Mouse (Mus musculus): ENCODE measurements around the gene Bcam. TPM values are rescaled to one million over a fixed set of nuclear protein-coding genes. Genes with fewer than 3 reads are reported as not detected.
A peak's percentile ranks its signal among the peaks of the same experiment; 100 is the strongest.

Bcam gene
- total RNA-seq, 2 experiments from 2014 or later, result 225 to 236 TPM

DNA sequence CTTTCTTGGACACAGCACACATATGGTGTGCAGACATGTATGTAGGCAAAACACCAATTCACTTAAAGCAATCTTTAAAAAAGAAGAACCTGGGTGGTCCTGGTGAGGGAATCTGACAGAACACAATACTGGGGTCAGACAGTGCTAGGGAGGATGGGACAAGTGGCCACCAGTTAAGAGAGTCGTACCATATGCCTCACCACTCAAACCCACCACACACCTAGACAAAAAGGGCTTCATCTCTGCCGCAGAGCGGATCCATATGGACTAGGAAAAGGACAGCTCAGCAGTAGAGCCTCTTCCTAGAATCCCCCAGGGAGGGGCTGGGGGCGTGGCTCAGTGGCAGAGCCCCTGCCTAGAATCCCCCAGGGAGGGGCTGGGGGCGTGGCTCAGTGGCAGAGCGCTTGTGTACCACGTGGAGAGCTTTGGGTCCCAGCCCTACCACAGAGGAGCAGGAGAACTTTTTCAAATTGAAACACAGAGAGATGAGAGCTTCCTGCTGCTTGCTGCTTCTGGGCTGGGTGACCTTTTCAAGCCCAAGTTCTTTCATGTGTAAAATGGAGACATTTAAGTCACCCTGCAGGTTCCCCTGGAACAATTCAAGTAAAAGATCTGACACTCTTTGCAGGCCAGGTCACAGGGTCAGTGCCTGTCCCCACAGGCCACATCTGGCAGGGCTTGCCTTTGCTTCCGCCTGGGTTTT is 29.3 kb downstream of the Bcam start:
- intact Hi-C loops (cut with DNase I), result no loop called here
- DNase-seq, result peak; percentile 26 to 38

DNA sequence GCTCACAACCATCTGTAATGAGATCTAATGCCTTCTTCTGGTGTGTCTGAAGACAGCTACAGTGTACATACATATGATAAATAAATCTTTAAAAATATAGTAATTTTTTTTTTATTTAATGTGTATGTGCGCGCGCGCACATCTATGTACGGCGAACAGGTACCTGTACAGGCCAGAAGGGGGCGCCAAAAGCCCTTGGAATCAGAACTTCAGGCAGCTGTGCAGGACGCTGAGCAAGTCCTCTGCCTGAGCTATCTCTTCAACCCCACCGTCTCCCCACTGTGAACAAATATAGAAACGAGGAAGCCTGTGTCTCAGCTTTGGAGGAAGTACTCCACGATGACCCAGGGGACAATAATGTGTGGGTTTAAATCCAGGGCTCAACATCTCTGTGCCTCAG is 30.5 kb downstream of the Bcam start:
- intact Hi-C loops (cut with DNase I), result no loop called here
- peak in 1 of 2 experiments; percentile 34 for DNase-seq

DNA sequence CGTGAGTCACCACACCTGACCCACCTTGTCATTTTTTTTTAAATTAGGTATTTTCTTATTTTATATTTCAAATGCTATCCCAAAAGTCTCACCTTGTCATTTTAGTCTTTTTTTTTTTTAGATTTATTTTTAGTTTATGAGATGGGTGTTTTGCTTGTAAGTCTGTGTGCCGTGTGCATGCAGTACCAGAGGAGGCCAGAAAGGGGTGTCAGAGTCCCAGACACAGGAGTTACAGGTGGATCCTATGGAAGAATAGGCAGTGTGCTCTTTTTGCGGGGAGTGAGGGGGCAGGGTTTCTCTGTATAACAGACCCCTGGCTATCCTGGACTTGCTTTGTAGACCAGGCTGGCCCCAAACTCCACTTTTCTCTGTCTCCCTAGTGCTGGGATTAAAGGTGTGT is 32.0 kb downstream of the Bcam start:
- no peak for DNase-seq

DNA sequence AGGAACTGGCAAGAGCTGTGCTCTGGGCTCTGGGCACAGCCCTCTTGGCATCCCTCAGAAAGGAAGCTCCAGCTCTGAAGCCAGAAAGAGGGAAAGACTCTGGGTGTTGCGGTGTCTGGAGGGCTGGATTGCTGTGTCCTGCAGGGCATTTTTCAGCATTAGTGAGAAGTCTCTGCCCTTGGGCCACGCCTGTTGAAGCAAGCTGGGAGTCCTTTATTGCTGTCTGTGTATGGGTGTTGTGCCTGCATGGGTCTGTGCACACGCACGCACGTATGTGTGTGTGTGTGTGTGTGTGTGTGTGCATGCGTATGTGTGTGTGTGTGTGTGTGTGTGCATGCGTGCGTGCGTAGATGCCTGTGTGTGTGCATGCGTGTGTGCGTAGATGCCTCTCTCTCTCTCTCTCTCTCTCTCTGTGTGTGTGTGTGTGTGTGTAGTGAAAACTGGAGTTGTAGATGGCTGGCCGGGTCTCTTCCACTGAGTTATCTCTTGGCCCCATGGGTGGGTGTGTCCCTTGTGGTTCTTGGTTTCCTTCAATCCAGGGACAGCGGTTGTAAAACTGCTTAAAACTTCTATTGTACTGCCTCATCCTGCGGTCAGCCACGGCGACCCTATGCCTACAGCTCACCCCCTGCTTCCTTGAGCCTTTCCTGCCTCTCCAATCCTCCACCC is 34.3 kb downstream of the Bcam start:
- DNase-seq, result no peak
- intact Hi-C loops (cut with DNase I), result no loop called here

More for the DNA sequence above, 32.0 kb downstream of the Bcam start:
- intact Hi-C loops (cut with DNase I), result no loop called here

DNA sequence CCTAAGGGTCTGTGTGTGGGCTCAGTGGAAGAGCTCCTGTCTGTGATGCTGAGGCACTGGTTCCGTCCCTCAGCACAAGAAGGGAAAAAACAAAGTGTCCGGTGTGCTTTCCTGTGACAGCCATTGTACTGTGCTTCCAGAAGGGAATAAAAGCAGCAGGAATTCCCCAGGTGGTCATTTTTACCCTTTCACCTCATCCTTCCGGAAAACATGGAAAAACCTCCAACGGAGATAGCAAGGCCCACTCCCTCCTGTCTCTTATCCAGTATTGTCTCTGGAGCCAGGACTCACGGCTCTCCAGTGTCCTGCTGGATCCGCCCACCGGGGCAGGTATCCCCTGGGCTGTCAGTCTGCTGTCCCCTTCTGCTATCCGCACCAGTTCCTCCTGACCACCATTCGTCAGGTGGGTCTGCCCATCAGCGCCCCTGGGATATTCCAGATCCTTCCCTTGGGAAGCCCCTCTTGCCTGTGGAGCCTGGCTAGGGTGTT is 36.6 kb downstream of the Bcam start:
- intact Hi-C loops (cut with DNase I), result no loop called here
- no peak for DNase-seq

DNA sequence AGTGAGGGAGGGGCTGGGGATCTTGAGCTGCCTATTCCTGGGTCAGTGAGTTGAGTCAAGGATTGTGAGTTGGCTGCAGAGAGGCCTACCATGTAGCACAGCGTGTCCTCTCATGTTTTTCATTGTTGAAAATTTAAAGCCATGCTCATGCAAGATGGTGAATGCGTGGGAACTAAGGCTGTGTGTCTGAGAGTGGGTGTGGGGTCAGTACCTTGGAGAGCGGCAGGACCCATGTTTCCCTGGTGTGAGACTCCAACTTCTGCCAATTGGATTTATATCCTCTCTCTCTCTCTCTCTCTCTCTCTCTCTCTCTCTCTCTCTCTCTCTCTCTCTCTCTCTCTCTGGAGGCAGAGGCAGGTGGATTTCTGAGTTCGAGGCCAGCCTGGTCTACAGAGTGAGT is 44.3 kb downstream of the Bcam start:
- intact Hi-C loops (cut with DNase I), result no loop called here
- no peak for DNase-seq

DNA sequence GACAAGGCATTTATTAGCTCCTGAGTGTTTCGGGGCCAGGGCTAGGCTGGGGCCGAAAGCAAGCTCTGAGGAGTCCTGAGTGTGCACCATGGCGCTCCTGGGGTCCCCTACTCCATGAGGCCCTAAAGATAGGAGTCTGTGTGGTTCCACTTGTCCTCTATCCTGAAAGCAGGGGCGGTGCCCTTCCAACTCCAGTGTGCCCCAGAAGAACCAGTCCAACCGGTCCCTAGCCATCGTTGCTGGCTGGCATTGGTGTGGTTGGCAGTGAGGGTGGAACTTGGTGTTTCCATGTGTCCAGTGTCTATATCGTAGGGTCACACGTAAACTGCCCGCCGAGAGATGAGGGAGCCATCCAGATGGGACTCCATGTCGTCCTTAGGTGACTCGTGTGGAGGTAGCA is 46.6 kb downstream of the Bcam start:
- DNase-seq, result no peak
- intact Hi-C loops (cut with DNase I), result no loop called here

DNA sequence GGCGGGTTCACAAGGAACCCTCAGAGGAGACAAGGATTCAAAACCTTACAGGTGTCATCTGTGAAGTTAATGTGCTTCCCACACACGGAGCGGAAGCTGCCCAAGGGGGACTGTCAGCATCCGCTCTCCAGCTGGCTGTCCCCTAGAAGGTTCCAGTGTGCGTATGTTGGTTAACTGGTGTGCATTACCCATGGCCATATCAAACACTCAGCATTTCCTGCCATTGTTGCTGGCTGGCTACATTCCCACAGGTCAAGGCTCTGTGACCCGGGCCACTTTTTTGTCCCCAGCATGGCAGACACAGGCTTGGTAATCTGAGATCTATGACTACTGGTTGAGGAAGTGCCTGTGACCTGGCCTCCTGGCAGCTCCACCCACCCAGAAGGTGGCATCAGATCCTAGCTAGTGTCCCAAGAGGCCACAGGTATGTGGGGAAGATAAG is 48.0 kb downstream of the Bcam start:
- peak; percentile 62 to 66 for DNase-seq
- intact Hi-C loops (cut with DNase I), result no loop called here

DNA sequence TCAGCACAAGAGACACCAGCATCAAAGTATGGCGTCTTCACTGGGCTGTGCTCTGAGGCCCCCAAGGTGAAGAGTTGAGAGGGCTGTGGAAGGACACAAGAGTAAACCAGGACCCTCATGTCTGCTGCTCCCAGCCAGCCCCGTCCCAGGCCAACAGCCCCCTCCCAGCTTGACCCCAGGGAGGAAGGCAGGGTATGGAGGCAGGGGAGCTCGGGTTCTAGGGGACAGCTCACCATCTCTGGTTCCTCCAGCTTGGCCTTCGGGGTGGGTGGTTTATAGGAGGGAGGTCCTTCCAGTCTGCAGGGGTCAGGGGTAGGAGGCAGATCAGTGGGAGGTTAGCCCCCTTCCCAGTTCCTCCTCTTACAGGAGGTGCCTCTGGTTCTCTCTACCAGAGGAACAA is 51.6 kb downstream of the Bcam start:
- DNase-seq, result no peak
- intact Hi-C loops (cut with DNase I), result no loop called here

DNA sequence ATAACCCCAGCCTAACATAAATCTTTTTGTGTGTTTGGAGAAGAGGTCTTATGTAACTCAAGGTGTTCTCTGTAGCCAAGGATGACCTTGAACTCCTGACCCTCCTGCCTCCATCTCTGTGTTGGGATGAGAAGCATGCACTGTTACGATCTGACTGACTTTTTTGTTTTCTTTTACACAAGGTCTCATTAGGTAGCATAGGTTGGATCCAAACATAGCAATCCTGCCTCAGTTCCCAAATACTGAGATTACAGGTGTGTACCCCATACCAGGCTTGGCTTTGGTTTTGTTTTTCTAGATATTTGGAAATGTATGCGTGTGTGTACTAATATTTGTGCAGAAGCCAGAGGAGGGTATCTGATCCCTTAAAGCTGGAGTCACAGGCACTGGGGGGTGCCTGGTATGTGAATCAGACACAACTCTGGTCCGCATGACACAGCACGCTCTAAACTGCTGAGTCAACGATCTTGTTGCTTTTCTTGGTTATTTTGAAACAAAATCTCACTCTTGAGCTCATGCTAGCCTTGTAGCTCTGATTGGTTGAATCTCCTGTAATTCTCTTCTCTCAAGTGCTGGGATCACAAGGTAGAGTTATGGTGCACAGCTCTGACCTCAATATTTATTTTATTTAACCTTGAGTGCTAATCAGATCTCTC is 52.4 kb downstream of the Bcam start:
- DNase-seq, result no peak
- intact Hi-C loops (cut with DNase I), result no loop called here

DNA sequence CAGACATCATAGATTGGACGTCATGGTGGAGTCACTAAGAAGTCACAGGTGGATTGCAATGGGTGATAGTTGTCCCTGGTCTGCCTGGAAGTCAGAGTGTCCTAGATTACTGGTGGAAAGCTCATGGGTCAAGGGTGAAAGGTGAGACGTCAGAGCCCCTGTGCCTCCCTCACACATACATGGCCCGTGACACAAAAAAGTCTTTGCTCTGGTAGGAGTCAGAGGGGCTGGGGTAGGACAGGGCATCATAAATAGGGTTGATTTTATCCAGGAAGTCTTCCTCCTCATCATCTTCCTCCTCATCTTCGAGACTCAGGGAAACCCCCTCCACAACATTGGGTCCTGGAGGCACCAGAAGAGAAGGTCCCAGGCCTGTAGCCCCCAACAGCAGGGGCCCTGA is 53.5 kb downstream of the Bcam start:
- DNase-seq, result no peak
- intact Hi-C loops (cut with DNase I), result loop anchor here (2.0 kb wide), 1 partner anchor 27 kb away; no protein-coding TSS in a partner anchor

DNA sequence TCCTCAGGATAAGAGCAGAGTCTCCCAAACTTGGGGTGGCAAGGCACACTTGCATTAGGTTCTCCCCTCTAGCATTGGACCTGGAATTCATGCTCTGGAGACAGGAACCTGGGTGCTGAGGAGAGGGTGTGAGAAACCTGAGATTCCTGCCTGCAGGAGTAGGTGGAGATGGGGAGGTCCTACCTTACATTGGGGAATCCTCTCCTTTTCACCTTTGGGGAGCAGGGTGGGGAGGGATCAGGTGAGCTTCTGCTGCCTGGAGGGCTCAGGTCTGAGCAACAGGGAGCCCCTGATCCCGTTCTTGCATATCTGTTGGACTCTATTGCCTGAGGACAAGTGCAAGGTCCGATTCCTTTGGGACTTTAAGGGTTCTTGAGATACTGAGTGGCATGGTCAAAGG is 54.0 kb downstream of the Bcam start:
- DNase-seq, result no peak

DNA sequence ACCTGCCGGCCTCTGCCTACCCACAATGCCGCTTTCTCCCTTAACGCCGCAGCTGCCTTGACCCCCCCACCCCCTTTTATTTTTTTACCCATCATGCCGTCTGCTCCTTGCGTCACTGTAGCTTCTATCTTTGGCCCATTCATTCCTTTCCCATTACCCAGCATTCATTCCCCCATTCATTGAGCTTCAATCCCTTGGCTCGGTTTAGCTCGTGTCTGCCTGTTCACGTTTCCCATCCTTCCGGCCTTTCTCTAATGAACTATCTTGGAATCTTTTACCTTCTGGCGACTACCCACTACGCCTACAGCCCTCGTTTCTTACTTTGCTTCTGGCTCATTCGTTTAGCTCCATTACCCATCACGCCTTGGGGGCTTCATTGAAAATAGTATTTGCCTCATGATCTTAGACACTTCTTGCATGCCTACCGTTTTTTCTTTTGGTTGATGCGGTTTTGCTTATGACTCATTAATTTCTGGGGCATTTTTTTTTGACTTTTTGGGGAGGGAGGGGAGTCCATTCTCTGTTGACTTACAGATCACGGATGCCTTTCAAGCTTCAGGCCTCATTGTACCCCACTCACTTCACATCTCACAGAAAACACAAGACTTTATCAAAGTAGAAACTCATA is 54.6 kb downstream of the Bcam start:
- intact Hi-C loops (cut with DNase I), result loop anchor here (1.0 to 2.0 kb wide), 2 partner anchors 29 to 33 kb away; no protein-coding TSS in a partner anchor
- no peak for DNase-seq

More for the DNA sequence above, 54.0 kb downstream of the Bcam start:
- intact Hi-C loops (cut with DNase I), result loop anchor here (1.0 to 2.0 kb wide), 2 partner anchors 28 to 32 kb away; no protein-coding TSS in a partner anchor

DNA sequence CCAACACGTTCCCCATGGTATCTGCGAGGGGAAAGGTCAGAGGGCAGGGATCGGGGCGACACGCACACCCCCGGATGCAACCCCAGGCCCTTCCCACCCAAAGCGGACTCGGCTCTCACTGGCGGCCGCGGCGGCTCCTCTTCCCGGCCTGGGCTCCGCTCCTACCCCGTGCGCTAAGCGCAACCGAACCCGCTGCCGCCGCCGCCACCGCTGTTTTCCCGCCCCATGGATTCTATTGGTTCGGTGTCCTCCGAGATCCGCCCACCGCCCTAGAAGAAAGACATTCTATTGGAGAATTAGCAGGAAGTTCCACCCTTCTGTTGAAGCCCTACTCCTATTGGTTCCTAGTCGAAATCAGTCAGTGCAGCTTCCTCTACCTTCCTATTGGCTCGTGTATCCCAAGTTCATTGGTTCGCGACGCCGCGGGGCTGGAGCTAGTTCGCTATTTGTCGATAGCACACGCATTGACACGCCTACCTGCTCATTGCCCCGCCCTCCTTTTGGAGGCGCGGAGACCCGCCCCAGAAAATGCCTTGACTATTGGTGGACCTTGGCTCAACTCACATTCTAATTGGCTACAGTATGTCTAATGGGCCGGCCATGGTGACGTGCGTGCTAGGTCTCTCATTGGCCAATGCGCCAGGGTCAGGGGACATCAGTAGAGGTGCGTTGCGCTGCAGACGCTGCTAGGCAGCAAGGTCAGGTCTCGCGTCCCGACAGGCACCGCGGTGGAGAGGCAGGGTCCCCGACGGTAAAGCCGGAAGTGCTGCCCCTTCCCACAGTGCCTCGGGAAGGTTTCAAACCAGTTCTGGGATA is 55.4 kb downstream of the Bcam start, which contains the start of gene Tomm40:
Gene Tomm40, minus strand, starts transcription at position 200 of the 816 bp plus-strand sequence.
- peak; percentile 97 for DNase-seq

DNA sequence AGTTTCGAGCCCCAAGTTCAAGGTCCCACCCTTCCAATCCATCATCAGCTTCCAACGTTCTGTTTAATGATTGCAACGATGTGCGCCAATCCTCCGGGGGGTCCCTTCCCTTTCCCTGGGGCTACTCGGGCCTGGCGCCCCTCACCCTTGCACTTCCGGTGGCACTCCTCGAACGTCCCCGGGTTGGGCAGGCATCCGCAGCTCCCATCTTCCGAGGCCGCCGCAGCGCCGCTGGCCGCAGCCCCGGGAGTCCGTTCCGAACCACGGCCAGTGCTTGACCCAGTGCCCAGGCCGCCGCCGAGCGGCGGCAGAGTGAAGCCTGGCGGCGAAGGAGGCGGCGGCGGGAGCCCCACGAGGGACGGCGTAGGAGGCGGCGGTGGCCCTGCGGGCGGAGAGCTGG is 56.0 kb downstream of the Bcam start:
- DNase-seq, result no peak

More for the DNA sequence above, 55.4 kb downstream of the Bcam start, which contains the start of gene Tomm40:
- intact Hi-C loops (cut with DNase I), result loop anchor here (1.0 to 2.0 kb wide), 2 partner anchors 29 to 34 kb away; no protein-coding TSS in a partner anchor

DNA sequence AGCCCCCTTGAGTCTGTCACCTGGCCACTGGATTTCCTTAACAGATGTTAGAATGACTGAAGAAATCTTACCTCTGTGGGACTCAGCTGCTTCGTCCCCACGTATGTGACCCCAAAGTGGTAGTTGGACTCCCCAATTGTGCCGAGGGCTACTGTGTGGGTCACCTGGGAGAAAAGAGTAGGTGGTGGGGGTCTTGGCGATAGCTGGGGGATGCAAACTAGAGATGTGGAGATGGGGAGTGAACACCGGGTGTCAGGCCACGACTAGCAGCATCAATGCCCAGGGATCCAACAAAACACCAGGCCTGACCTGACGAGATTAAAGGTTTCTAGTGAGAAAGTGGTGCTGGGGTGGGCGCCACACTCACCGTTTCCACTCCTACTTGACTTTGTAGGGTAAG is 57.2 kb downstream of the Bcam start:
- intact Hi-C loops (cut with DNase I), result loop anchor here (2.0 to 5.0 kb wide), 2 partner anchors 45 to 126 kb away; no protein-coding TSS in a partner anchor
- no peak for DNase-seq

More for the DNA sequence above, 56.0 kb downstream of the Bcam start:
- intact Hi-C loops (cut with DNase I), result loop anchor here (5.0 kb wide), 1 partner anchor 128 kb away; no protein-coding TSS in a partner anchor

DNA sequence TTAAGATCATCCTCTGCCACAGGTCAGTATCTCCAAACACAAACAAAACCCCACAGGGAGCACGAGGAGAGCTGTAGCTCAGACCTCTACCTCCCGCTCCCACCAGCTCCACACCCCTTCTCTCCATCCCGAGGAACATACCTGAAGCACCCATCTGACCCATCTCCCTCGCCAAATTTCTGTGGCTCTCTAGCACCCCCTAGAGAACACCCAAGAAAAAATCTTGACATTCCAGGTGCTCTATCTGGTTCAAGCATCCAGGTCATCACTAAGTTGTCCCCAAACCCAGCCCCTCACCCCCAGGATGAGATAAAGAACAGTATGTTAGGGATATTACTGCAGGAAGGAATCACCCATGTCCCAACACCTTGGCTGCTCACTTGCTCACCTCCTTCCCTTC is 57.6 kb downstream of the Bcam start:
- DNase-seq, result no peak
- intact Hi-C loops (cut with DNase I), result loop anchor here (2.0 to 5.0 kb wide), 2 partner anchors 44 to 126 kb away; no protein-coding TSS in a partner anchor

DNA sequence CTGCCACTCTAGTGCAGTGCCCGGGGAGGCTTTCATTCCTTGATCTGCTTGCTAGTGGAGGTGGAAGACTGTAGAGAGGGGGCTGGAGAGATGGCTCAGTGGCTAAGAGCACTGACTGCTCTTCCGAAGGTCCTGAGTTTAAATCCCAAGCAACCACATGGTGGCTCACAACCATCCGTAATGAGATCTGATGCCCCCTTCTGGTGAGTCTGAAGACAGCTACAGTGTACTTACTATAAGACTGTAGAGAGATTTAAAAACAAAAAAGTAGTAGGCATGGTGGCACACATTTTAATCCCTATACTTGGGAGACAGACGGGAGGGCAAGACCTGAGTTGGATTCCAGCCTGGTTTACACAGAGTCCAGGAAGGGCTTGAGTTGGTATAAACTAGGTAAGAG is 58.4 kb downstream of the Bcam start:
- intact Hi-C loops (cut with DNase I), result loop anchor here (2.0 to 5.0 kb wide), 2 partner anchors 44 to 125 kb away; no protein-coding TSS in a partner anchor
- no peak for DNase-seq

DNA sequence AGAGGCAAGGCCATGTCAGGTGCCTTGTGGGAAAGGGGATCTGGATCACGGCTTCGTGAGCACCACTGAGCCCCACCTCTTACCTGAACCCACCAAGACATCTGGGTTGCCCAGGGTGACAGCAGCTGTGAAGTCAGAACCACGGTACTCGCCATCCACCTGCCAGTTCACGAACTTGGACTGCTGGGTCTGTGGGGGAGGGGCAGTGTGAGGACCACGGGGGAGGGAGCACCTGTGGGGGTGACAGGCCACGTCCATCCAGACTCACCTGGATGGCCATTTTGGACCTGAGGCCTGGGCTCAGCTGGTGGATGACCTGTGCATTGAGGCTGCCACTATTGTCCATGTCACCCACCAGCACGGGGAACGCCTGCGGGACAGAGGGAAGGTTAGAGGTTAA is 60.2 kb downstream of the Bcam start:
- intact Hi-C loops (cut with DNase I), result loop anchor here (5.0 kb wide), 1 partner anchor 123 kb away; no protein-coding TSS in a partner anchor
- DNase-seq, result no peak
